13 mouse cellular contexts compared by ENCODE assay signal in genomic region chr1:66430962-66431361, GRCm38 (mm10). TPM values are rescaled to one million over a fixed set of nuclear protein-coding genes. Genes with fewer than 3 reads are reported as not detected.
"Had no signal": no experiment of that assay in that cellular context is flagged by ENCODE, and none has a peak within 500 bp of the region (broad histone marks: within the 10 kb centered on the region; RNA-seq: fewer than 3 reads in every experiment).

No protein-coding gene starts in this region.

- H3K36me3 ChIP-seq: liver, embryonic 13.5 days had no signal

- H3K4me1 ChIP-seq: liver, embryonic 13.5 days had no signal

- H3K4me3 ChIP-seq: liver, embryonic 13.5 days had no signal

- H3K9me3 ChIP-seq: liver, embryonic 13.5 days had no signal

- H3K9ac ChIP-seq: liver, embryonic 13.5 days had no signal

- H3K27ac ChIP-seq: liver, embryonic 13.5 days had no signal

- DNase-seq: kidney, postnatal 14 days; kidney, postnatal 4 days; liver, embryonic 13.5 days; lung, adult 2 months; lung, postnatal 14 days; lung, postnatal 4 days; midbrain, embryonic 14.5 days; thymus, adult 18-20 months; thymus, postnatal 36 days had no signal

- H3K4me2 ChIP-seq: liver, embryonic 13.5 days; midbrain, embryonic 11.5 days had no signal

- H3K27me3 ChIP-seq: liver, embryonic 13.5 days had no signal

RNA-seq across cellular contexts. Expression of gene Unc80, which starts 37.2 kb away (rescaled TPM):
- polyA plus RNA-seq: liver, adult 2 months; liver, embryonic 13.5 days; liver, embryonic 16.5 days; spleen, adult 2 months had no signal
